Mouse (Mus musculus) lung, postnatal 4 days (tissue): ENCODE results near the gene Snx1.

Source experiments
- DNase-seq, 2 experiments: peaks; one replicate each; pipeline ENCODE4 v3.0.0; 2021

Gene Snx1

GRCm38 (mm10) chr9:66125543-66126455 lies 588 bp downstream of the Snx1 start:
- DNase-seq = no peak

- DNase-seq = peak; percentile 99
These were observed 1.5 kb downstream of the Snx1 start for GRCm38 (mm10) chr9:66124681-66125542.

- peak in 1 of 2 experiments; percentile 37 for DNase-seq
These were observed 2.3 kb downstream of the Snx1 start for GRCm38 (mm10) chr9:66124111-66124531.

GRCm38 (mm10) chr9:66123648-66124047 lies 2.7 kb downstream of the Snx1 start:
- DNase-seq = no peak

- DNase-seq = no peak
These were observed 5.0 kb downstream of the Snx1 start for GRCm38 (mm10) chr9:66121421-66121820.

GRCm38 (mm10) chr9:66120945-66121344 lies 5.4 kb downstream of the Snx1 start:
- no peak for DNase-seq

GRCm38 (mm10) chr9:66120106-66120505 lies 6.3 kb downstream of the Snx1 start:
- DNase-seq = no peak

- DNase-seq = no peak
These were observed 6.9 kb downstream of the Snx1 start for GRCm38 (mm10) chr9:66119498-66119897.

GRCm38 (mm10) chr9:66116890-66117289 lies 9.5 kb downstream of the Snx1 start:
- peak in 1 of 2 experiments; percentile 41 for DNase-seq

- peak; percentile 58 to 60 for DNase-seq
These were observed 12.0 kb downstream of the Snx1 start for GRCm38 (mm10) chr9:66114341-66114740.

GRCm38 (mm10) chr9:66110611-66111379 lies 15.6 kb downstream of the Snx1 start:
- DNase-seq = no peak

GRCm38 (mm10) chr9:66110126-66110525 lies 16.3 kb downstream of the Snx1 start:
- no peak for DNase-seq

- no peak for DNase-seq
These were observed 16.8 kb downstream of the Snx1 start for GRCm38 (mm10) chr9:66109574-66109973.

- no peak for DNase-seq
These were observed 21.2 kb downstream of the Snx1 start for GRCm38 (mm10) chr9:66105168-66105567.

- no peak for DNase-seq
These were observed 21.8 kb downstream of the Snx1 start for GRCm38 (mm10) chr9:66104601-66105000.

GRCm38 (mm10) chr9:66102668-66103067 lies 23.7 kb downstream of the Snx1 start:
- DNase-seq = no peak

- no peak for DNase-seq
These were observed 24.8 kb downstream of the Snx1 start for GRCm38 (mm10) chr9:66101577-66101976.

- peak in 1 of 2 experiments; percentile 42 for DNase-seq
These were observed 33.7 kb downstream of the Snx1 start for GRCm38 (mm10) chr9:66092664-66093063.

GRCm38 (mm10) chr9:66091327-66092231 lies 34.8 kb downstream of the Snx1 start:
- DNase-seq = peak; percentile 65 to 83

- peak in 1 of 2 experiments; percentile 37 for DNase-seq
These were observed 35.7 kb downstream of the Snx1 start for GRCm38 (mm10) chr9:66090593-66091244.

- DNase-seq = peak; percentile 57 to 74
These were observed 38.0 kb downstream of the Snx1 start for GRCm38 (mm10) chr9:66088411-66088810.
